Mouse (Mus musculus) regulatory T cell (primary cell): ENCODE results near the gene Btbd35f14.
"Not testable (repeated sequence)": the region's sequence is repeated elsewhere in the genome, so short reads cannot be mapped to it uniquely, and the experiment has no call there.

ENCODE experiments used
- in situ Hi-C: fragments of 300-600 bp; cut with MboI, MseI; formaldehyde crosslinking; loops from one replicate; pipeline ENCODE4 v1.15.1; 2025; ENCODE audit warnings: high pct_unique_total_duplicates

Gene Btbd35f14

GRCm38 (mm10) chrX:33702249-33702648 is at the start of gene Btbd35f14:
Btbd35f14 (minus strand) TSS chrX:33702349.
- in situ Hi-C loops, result not testable (repeated sequence)

- in situ Hi-C loops, result not testable (repeated sequence)
Measured at GRCm38 (mm10) chrX:33656872-33657271, 45.3 kb downstream of the Btbd35f14 start, which contains the start of gene Btbd35f13. Btbd35f13 (plus strand) TSS chrX:33657172.
